Mouse (Mus musculus) heart, embryonic 10.5 days (tissue): ENCODE measurements around the gene St3gal2. TPM values are rescaled to one million over a fixed set of nuclear protein-coding genes. Genes with fewer than 3 reads are reported as not detected.
"Not testable (repeated sequence)": the region's sequence is repeated elsewhere in the genome, so short reads cannot be mapped to it uniquely, and the experiment has no call there.

Experiments used
- DNase-seq: peaks from one replicate; pipeline ENCODE4 v3.0.0-alpha.2; 2017; ENCODE audit warnings: low spot score
- H3K27ac ChIP-seq: fragments of 300-500 bp; sonication (generic); 2 replicates; pipeline ENCODE4 v1.5.1; 2016; ENCODE audit warnings: mild to moderate bottlenecking
- H3K27me3 ChIP-seq: fragments of 300-500 bp; sonication (generic); 2 replicates; pipeline ENCODE4 v1.6.1; 2016; ENCODE audit warnings: mild to moderate bottlenecking; ENCODE audit not compliant: poor library complexity, insufficient read depth, severe bottlenecking
- H3K36me3 ChIP-seq: fragments of 300-500 bp; sonication (generic); 2 replicates; pipeline ENCODE4 v1.6.1; 2016; ENCODE audit warnings: mild to moderate bottlenecking, moderate library complexity
- H3K4me1 ChIP-seq: fragments of 300-500 bp; sonication (generic); 2 replicates; pipeline ENCODE4 v1.6.1; 2016; ENCODE audit warnings: mild to moderate bottlenecking
- H3K4me3 ChIP-seq: fragments of 300-500 bp; sonication (generic); 2 replicates; pipeline ENCODE4 v1.5.1; 2016; ENCODE audit warnings: mild to moderate bottlenecking, moderate library complexity
- H3K9me3 ChIP-seq: fragments of 300-500 bp; sonication (generic); 2 replicates; pipeline ENCODE4 v1.6.1; 2016; ENCODE audit warnings: mild to moderate bottlenecking, moderate library complexity
- WGBS: fragments of 180-500 bp; shearing (Covaris S2); methylation state at CpG from one replicate; pipeline ENCODE4 v1.1.7; 2016; 5-methylcytosine and 5-hydroxymethylcytosine counted together
- polyA plus RNA-seq: library from polyadenylated mRNA; unstranded; fragments of >200 nt; fragmentation: Nextera tagmentation; extraction: Ambion mirVana; gene quantifications from 2 replicates; pipeline ENCODE4 v1.2.1, GENCODE M21; 2016

Gene St3gal2
- polyA plus RNA-seq, 1 experiment from 2014 or later = 30.2 TPM

- DNase-seq = no peak
- Histone ChIP-seq H3K9me3 (no peaks in the 10 kb centered on the region), H3K27ac (no peak overlapping the region), H3K27me3 (no peaks in the 10 kb centered on the region), H3K4me1 (peaks cover 14% of the 10 kb centered on the region), H3K4me3 (no peak overlapping the region), H3K36me3 (peaks cover 69% of the 10 kb centered on the region)
- 94% methylated on average over 12 of the region's 12 CpGs for WGBS
Measured at GRCm38 (mm10) chr8:110959071-110959780, 39.5 kb downstream of the St3gal2 start.

DNA sequence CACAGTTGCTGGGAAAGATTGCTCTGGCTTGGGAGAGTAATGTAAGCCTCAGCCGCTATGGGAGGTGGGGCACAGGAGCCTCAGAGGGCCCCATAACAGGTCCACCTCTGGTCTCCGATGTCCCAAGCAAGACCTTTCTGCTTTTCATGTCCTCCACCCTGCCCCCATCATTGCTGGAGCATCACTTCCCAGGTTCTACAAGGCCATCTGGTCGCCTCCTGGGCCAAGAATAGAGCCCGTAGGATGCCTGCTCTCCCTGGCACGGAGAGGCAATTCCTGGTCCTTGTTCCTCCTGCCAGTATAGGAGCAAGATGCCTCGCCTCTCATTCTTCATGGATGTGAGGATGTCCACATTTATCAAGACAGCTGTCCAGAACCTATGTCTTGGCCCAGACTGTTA lies 40.2 kb downstream of the St3gal2 start:
- WGBS = 92% methylated on average over 6 of the region's 6 CpGs
- no peak for DNase-seq
- peaks cover 67% of the 10 kb centered on the region for H3K36me3 ChIP-seq
- no peak overlapping the region for H3K4me3 ChIP-seq
- H3K9me3 ChIP-seq = no peaks in the 10 kb centered on the region
- H3K4me1 ChIP-seq = peaks cover 13% of the 10 kb centered on the region
- H3K27ac ChIP-seq = no peak overlapping the region
- no peaks in the 10 kb centered on the region for H3K27me3 ChIP-seq

DNA sequence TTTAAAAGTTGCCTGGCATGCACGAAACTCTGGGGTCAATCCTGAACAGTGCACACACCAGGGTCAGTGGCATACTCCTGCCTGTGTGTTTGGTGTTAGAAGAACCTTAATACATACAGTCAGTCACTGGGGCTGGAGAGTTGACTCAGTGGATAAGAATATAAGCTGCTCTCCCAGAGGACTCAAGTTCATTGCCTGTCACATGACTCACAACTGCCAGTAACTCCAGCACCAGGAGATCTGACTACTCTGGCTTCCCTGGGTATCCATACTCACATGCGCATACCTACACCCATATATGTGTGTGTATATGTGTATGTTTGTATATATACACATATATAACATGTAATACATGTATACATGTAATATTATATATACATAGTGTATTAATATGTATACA lies 43.3 kb downstream of the St3gal2 start:
- Histone ChIP-seq H3K4me1 (peaks cover 19% of the 10 kb centered on the region), H3K27ac (no peak overlapping the region), H3K4me3 (no peak overlapping the region), H3K27me3 (no peaks in the 10 kb centered on the region), H3K9me3 (no peaks in the 10 kb centered on the region), H3K36me3 (peaks cover 76% of the 10 kb centered on the region)
- WGBS = 96% methylated on average over 2 of the region's 2 CpGs
- no peak for DNase-seq

- H3K4me1 ChIP-seq = peaks cover 17% of the 10 kb centered on the region
- H3K36me3 ChIP-seq = peaks cover 74% of the 10 kb centered on the region
- H3K4me3 ChIP-seq = no peak overlapping the region
- peak overlapping the region; percentile 62; the same call in 1 of the 2 replicates for H3K27ac ChIP-seq
- no peak for DNase-seq
- H3K9me3 ChIP-seq = no peaks in the 10 kb centered on the region
- no peaks in the 10 kb centered on the region for H3K27me3 ChIP-seq
- 75% methylated on average over 7 of the region's 7 CpGs for WGBS
Measured at GRCm38 (mm10) chr8:110964666-110965065, 44.9 kb downstream of the St3gal2 start.

GRCm38 (mm10) chr8:110965594-110965993 lies 45.9 kb downstream of the St3gal2 start:
- Histone ChIP-seq H3K36me3 (peaks cover 66% of the 10 kb centered on the region), H3K27ac (peak overlapping the region; percentile 62), H3K27me3 (no peaks in the 10 kb centered on the region), H3K9me3 (no peaks in the 10 kb centered on the region), H3K4me1 (peaks cover 24% of the 10 kb centered on the region), H3K4me3 (no peak overlapping the region)
- WGBS = 23% methylated on average over 7 of the region's 7 CpGs
- DNase-seq = peak; percentile 92

- WGBS = 80% methylated on average over 8 of the region's 8 CpGs
- H3K36me3 ChIP-seq = peaks cover 70% of the 10 kb centered on the region
Measured at GRCm38 (mm10) chr8:110966586-110966985, 46.9 kb downstream of the St3gal2 start.

GRCm38 (mm10) chr8:110967326-110967725 lies 47.6 kb downstream of the St3gal2 start:
- H3K27me3 ChIP-seq = no peaks in the 10 kb centered on the region
- no peaks in the 10 kb centered on the region for H3K9me3 ChIP-seq
- no peak for DNase-seq
- 84% methylated on average over 9 of the region's 9 CpGs for WGBS
- no peak overlapping the region for H3K27ac ChIP-seq
- H3K4me3 ChIP-seq = no peak overlapping the region
- H3K36me3 ChIP-seq = peaks cover 66% of the 10 kb centered on the region
- H3K4me1 ChIP-seq = peaks cover 30% of the 10 kb centered on the region

More at GRCm38 (mm10) chr8:110966586-110966985, 46.9 kb downstream of the St3gal2 start:
- Histone ChIP-seq H3K4me1 (peaks cover 30% of the 10 kb centered on the region), H3K9me3 (no peaks in the 10 kb centered on the region), H3K4me3 (no peak overlapping the region), H3K27ac (peak overlapping the region; percentile 10; the same call in 1 of the 2 replicates), H3K27me3 (no peaks in the 10 kb centered on the region)
- DNase-seq = no peak

DNA sequence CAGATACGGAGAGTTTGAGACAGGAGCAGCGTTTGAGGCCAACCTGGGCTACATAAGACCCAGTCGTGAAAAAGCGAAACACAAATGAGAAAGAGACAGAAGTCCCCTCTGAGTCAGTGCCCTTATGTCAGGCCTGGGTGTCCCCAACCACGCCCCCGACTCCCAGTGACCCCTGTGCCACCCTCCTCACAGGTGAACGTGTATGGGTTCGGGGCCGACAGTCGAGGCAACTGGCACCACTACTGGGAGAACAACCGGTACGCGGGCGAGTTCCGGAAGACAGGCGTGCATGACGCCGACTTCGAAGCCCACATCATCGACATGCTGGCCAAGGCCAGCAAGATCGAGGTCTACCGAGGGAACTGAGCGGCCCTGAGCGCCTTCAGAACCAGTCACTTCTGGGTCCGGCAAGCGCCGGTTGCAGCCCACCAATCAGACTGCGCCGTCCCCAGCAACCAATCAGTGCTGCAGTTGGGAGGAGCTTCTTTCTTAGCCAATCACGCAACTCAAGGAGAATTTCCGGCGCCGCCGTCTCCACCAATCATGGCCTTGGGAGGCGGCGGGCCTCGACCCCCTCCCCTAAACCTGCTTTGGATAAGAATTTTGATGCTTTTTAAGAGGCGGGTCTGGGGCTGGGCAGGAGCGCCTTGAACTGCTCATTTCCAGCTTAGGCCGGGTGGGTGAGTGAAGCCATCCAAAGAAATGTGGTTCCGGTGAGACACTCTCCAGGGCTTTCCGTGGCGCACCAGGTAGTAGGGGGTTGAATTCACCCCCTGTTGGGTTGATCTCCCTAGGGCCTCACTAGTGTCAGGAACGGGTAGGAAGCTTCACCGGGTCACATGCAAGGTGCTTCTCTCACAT lies 50.4 kb downstream of the St3gal2 start:
- no peaks in the 10 kb centered on the region for H3K27me3 ChIP-seq
- H3K4me1 ChIP-seq = peaks cover 25% of the 10 kb centered on the region
- peak overlapping the region; percentile 63 for H3K4me3 ChIP-seq
- no peaks in the 10 kb centered on the region for H3K9me3 ChIP-seq
- peak overlapping the region; percentile 88 for H3K27ac ChIP-seq
- DNase-seq = peak; percentile 96
- peaks cover 71% of the 10 kb centered on the region for H3K36me3 ChIP-seq
- 6% methylated on average over 45 of the region's 45 CpGs for WGBS

DNA sequence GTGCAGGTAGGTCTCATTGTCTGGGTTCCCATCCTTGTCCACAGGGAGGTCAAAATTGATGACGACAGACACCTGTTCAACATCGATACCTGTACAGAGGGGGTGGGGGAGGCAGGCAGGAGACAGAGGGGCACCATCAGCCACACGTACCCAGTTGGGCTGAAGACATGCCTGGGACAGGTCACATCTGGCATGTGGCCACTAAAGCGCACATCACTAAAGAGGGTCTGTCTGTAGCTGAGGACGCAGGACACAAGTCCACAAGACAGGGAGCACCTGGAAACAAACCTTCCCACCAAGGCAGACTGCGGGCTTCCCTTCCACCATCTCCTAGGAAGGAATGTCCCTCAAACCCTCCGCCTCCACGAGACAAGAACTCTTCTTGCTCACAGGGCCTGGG lies 56.8 kb downstream of the St3gal2 start:
- DNase-seq, H3K27ac ChIP-seq, H3K4me3 ChIP-seq, H3K27me3 ChIP-seq, H3K9me3 ChIP-seq, H3K4me1 ChIP-seq: not testable (repeated sequence)
- H3K36me3 ChIP-seq = peaks cover 74% of the 10 kb centered on the region
- WGBS = 91% methylated on average over 8 of the region's 8 CpGs

GRCm38 (mm10) chr8:110977987-110978386 lies 58.3 kb downstream of the St3gal2 start:
- peaks cover 79% of the 10 kb centered on the region for H3K36me3 ChIP-seq
- not testable (repeated sequence) for H3K27me3 ChIP-seq, H3K4me1 ChIP-seq, DNase-seq, H3K4me3 ChIP-seq, H3K27ac ChIP-seq, H3K9me3 ChIP-seq
- WGBS = 92% methylated on average over 2 of the region's 2 CpGs

- Histone ChIP-seq H3K27me3 (no peaks in the 10 kb centered on the region), H3K4me1 (no peaks in the 10 kb centered on the region), H3K4me3 (no peak overlapping the region), H3K9me3 (no peaks in the 10 kb centered on the region), H3K36me3 (peaks cover 84% of the 10 kb centered on the region), H3K27ac (no peak overlapping the region)
- 80% methylated on average over 2 of the region's 2 CpGs for WGBS
- no peak for DNase-seq
Measured at GRCm38 (mm10) chr8:110981304-110981703, 61.6 kb downstream of the St3gal2 start.

DNA sequence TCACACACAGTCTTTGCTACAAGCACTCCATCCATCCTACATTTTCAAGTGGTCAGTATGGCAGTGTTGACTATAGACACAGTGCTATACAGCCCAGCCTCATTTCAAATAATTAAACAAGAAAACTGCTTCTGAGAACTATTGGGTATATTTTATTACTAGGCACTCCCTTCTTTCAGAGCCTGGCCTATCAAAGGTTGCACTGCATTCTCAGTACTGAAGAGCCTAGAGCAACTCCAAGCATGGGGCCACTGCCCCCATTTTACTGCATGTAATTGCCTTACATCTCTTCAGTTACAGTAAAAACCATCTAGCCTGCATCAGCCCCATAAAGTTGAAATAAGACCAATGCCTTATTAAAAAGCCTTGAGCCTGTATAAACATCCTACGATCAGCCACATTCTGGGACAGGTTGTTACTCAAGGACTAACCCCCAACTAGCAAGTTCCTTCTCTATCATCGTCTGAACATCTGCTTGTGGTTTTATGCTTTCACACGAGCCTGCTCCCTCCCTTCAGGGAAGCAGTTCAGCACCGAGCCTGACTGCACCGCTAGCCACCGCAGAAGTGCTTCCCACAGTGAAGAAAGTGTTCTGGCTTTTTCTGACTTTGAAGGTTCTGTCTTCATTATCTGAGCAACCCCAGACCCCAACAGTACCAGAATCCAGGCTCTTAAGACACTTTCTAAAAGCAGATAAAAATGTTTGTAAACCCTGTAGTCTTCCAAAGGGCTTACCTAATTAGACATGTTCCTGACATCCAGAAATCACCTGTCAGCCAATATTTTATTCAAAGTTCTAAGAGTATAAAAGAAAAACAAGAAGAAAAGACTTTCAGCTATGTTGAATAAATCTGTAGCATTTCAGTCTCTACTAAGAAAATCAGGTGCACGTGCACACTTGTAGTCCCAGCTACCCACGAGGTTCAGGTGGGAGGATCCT lies 68.4 kb downstream of the St3gal2 start:
- WGBS = 78% methylated on average over 8 of the region's 8 CpGs
- H3K36me3 ChIP-seq = peaks cover 93% of the 10 kb centered on the region
- H3K4me1 ChIP-seq = no peaks in the 10 kb centered on the region
- H3K4me3 ChIP-seq = no peak overlapping the region
- no peaks in the 10 kb centered on the region for H3K27me3 ChIP-seq
- no peaks in the 10 kb centered on the region for H3K9me3 ChIP-seq
- DNase-seq = no peak
- H3K27ac ChIP-seq = no peak overlapping the region
